Mouse (Mus musculus): Measurements from ENCODE around the gene Tjp2.

DNA sequence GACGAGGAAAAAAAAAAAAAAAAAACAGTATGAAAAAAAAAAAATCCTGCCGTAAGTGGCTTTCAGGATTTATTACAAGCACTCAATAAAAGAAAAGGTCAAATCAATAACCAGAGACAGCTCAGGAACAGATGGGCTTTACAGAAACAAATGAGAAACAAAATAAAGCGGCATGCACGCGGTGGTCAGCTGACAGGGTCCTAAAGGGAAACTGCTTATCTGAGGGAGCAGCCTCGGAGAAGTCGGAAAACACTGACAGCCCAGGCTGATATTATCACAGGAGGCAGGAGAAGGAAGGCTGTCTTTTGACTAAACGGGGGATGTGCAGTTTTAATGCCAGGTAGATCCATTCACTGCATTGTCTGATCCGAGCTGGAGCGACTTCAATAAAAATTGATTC lies 89.8 kb downstream of the Tjp2 start:
- no peak for TF ChIP-seq CTCF (IDR thresholded peaks at IDR 0.05; ENCODE audit: control insufficient read depth, insufficient read depth, low read length)
- TF ChIP-seq POLR2A (IDR thresholded peaks at IDR 0.05; ENCODE audit: borderline replicate concordance, control insufficient read depth, low read depth, low read length), result no peak

Data from bone marrow, adult 2 months (tissue).